Mouse (Mus musculus): ENCODE data around the gene Lrwd1.

GRCm38 (mm10) chr5:136102099-136102820, 33.6 kb downstream of the Lrwd1 start:
- no peak for TF ChIP-seq GATA1 (IDR thresholded peaks at IDR 0.05; ENCODE audit: borderline replicate concordance, low read length)
- TF ChIP-seq CTCF (IDR thresholded peaks at IDR 0.05; ENCODE audit: low read depth, low read length): peak; percentile 79
- no peak for TF ChIP-seq POLR2AphosphoS5 (IDR thresholded peaks at IDR 0.05; ENCODE audit: insufficient replicate concordance, low read depth, low read length)
